Mouse (Mus musculus) neural tube, embryonic 14.5 days (tissue): ENCODE results near the gene Cyp17a1. TPM values are rescaled to one million over a fixed set of nuclear protein-coding genes. Genes with fewer than 3 reads are reported as not detected.

Experiments
- ATAC-seq: fragments of 200-750 bp; cut with Nextera tagmentation; 2 replicates; pipeline ENCODE4 v1.8.0; 2017; ENCODE audit warnings: low read depth, mild to moderate bottlenecking, moderate TSS enrichment, moderate library complexity
- H3K27ac ChIP-seq: fragments of 300-500 bp; sonication (generic); 2 replicates; pipeline ENCODE4 v1.5.1; 2014; ENCODE audit warnings: low read depth, mild to moderate bottlenecking, control low read depth, low read length, moderate library complexity, mixed read lengths
- H3K27me3 ChIP-seq: fragments of 300-500 bp; sonication (generic); 2 replicates; pipeline ENCODE4 v1.6.1; 2014; ENCODE audit warnings: low read length; ENCODE audit not compliant: control insufficient read depth, insufficient read depth
- H3K36me3 ChIP-seq: fragments of 300-500 bp; sonication (generic); 2 replicates; pipeline ENCODE4 v1.6.1; 2014; ENCODE audit warnings: low read length, mixed read lengths; ENCODE audit not compliant: control insufficient read depth, insufficient read depth
- H3K4me1 ChIP-seq: fragments of 300-500 bp; sonication (generic); 2 replicates; pipeline ENCODE4 v1.6.1; 2014; ENCODE audit warnings: low read length; ENCODE audit not compliant: control insufficient read depth, insufficient read depth
- H3K4me2 ChIP-seq: fragments of 300-500 bp; sonication (generic); 2 replicates; pipeline ENCODE4 v1.6.1; 2014; ENCODE audit warnings: mild to moderate bottlenecking, low read depth, low read length, control low read depth
- H3K4me3 ChIP-seq: fragments of 300-500 bp; sonication (generic); 2 replicates; pipeline ENCODE4 v1.5.1; 2014; ENCODE audit warnings: low read depth, low read length, control low read depth, mixed read lengths
- H3K9ac ChIP-seq: fragments of 300-500 bp; sonication (generic); replicated peaks from 2 replicates; pipeline ENCODE4 v1.6.1; 2014; ENCODE audit warnings: low read depth, mild to moderate bottlenecking, control low read depth, low read length, mixed read lengths
- H3K9me3 ChIP-seq: fragments of 300-500 bp; sonication (generic); 2 replicates; pipeline ENCODE4 v1.6.1; 2016; ENCODE audit warnings: low read length; ENCODE audit not compliant: control insufficient read depth
- WGBS: fragments of 180-500 bp; shearing (Covaris S2); extraction: QIAGEN DNeasy Blood & Tissue Kit; methylation state at CpG from one replicate; pipeline ENCODE4 v1.1.7; 2014; 5-methylcytosine and 5-hydroxymethylcytosine counted together
- polyA plus RNA-seq: library from polyadenylated mRNA; unstranded; fragments of >200 nt; fragmentation: Nextera tagmentation; extraction: Ambion mirVana; gene quantifications from 2 replicates; pipeline ENCODE4 v1.2.1, GENCODE M21; 2014

The Cyp17a1 gene
- polyA plus RNA-seq, 1 experiment from 2014 or later = 0.35 TPM

DNA sequence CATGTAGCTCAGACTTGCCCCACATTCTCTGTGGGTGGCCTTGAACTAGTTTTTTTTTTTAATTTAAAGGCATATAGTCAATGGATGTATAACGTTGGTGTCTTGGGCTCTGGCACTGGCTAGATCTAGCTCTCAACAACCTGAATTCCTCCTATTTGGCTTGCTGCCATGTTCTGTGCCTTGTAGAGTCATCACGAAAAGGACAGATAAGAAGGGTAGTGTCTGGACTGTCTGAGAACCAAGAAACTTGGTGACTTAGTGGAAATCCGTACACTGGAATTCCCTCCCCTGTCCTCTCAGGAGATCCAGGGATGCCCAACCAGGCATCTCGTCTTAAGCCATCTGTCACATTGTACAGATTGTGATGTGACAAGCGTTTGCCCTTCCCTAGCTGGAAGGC lies 19.8 kb downstream of the Cyp17a1 start:
- no peaks in the 10 kb centered on the region for H3K4me1 ChIP-seq
- H3K9me3 ChIP-seq = no peaks in the 10 kb centered on the region
- H3K4me2 ChIP-seq = no peak overlapping the region
- no peaks in the 10 kb centered on the region for H3K27me3 ChIP-seq
- no peak overlapping the region for H3K9ac ChIP-seq
- peaks cover 29% of the 10 kb centered on the region for H3K36me3 ChIP-seq
- no peak overlapping the region for H3K4me3 ChIP-seq
- no peak overlapping the region for H3K27ac ChIP-seq
- ATAC-seq = no peak
- WGBS = 83% methylated on average over 5 of the region's 5 CpGs

DNA sequence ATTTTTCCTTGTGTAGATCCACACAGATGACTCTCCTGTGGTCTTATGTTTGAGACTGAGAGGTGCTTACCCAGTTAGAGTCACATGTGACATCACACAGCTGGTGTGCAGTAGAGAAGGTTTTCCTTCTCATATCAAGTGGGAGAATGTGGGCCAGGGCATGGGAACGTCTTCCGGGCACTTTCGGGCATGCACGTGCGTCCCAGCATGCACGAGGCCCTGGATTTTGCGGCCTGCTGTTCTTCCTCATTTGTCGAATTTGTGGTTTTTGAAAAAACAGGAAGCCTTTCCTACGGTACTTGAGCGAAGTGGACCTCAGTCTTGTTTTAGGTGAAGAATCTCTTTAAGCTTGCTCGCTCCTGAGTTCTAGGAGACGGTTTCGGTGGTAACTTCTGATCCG lies 24.4 kb downstream of the Cyp17a1 start:
- Histone ChIP-seq H3K9ac (no peak overlapping the region), H3K4me2 (no peak overlapping the region), H3K36me3 (peaks cover 10% of the 10 kb centered on the region), H3K9me3 (no peaks in the 10 kb centered on the region), H3K27ac (no peak overlapping the region), H3K4me3 (no peak overlapping the region), H3K4me1 (peaks cover 11% of the 10 kb centered on the region), H3K27me3 (no peaks in the 10 kb centered on the region)
- 96% methylated on average over 14 of the region's 14 CpGs for whole genome bisulfite sequencing
- ATAC-seq = no peak

DNA sequence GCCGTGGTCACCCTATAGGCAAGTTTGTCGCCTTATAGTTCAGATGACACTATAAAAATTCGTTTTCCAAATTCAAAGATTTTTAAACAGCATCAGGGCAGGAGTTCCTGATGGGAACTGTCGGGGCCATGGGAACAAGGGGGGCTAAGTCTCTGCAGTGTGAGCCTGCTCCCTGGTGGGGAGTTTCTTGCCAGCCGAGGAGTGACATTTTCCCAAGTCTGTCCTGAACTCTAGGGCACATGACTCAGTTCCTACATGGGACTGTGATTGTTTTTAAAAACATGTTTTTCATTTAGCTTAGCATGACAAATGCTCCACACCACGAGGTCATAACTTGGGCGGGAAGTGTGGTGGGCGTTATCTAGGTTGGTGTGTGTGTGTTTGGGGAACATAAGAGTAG lies 25.1 kb downstream of the Cyp17a1 start:
- no peaks in the 10 kb centered on the region for H3K9me3 ChIP-seq
- 86% methylated on average over 8 of the region's 8 CpGs for WGBS

GRCm38 (mm10) chr19:46647254-46647653 lies 25.7 kb downstream of the Cyp17a1 start:
- Histone ChIP-seq H3K36me3 (0 out of 2 replicates have a peak, but pooled peaks cover under 1% of the 10 kb centered on the region), H3K27me3 (no peaks in the 10 kb centered on the region), H3K9me3 (no peaks in the 10 kb centered on the region), H3K9ac (no peak overlapping the region), H3K4me2 (no peak overlapping the region), H3K4me3 (no peak overlapping the region), H3K4me1 (peaks cover 18% of the 10 kb centered on the region), H3K27ac (no peak overlapping the region)
- WGBS = 79% methylated on average over 3 of the region's 3 CpGs
- ATAC-seq = no peak

More for the DNA sequence above, 25.1 kb downstream of the Cyp17a1 start:
- Histone ChIP-seq H3K4me3 (no peak overlapping the region), H3K27me3 (no peaks in the 10 kb centered on the region), H3K4me1 (peaks cover 13% of the 10 kb centered on the region), H3K9ac (no peak overlapping the region), H3K4me2 (no peak overlapping the region), H3K36me3 (peaks cover 3% of the 10 kb centered on the region; the same call in 1 of the 2 replicates), H3K27ac (no peak overlapping the region)
- ATAC-seq = no peak

DNA sequence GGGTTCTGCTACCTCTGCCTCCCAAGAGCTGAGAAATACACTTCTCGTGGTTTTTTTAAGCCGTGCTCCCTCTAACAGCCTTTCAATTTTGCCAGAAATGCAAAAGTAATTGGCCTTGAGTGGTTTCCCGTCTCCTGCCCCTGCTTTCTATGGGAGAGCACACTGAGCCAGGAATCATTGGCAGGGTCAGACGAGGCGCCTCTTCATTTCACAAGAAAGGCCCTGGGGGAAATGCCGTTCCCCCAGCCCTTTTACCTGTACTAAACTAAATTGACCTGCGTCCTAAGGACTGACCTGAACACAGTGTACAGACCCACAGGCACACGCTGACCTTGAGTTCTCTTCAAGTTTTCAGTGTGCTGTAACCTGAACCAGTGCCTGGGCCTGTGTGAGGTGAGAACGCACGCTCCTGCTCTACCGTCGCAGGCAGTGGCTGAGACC lies 26.9 kb downstream of the Cyp17a1 start:
- H3K4me2 ChIP-seq = no peak overlapping the region
- no peaks in the 10 kb centered on the region for H3K9me3 ChIP-seq
- H3K27ac ChIP-seq = no peak overlapping the region; the same call in 1 of the 2 replicates
- H3K4me3 ChIP-seq = no peak overlapping the region
- H3K36me3 ChIP-seq = no peaks in the 10 kb centered on the region
- H3K4me1 ChIP-seq = peaks cover 29% of the 10 kb centered on the region
- H3K27me3 ChIP-seq = no peaks in the 10 kb centered on the region
- no peak for ATAC-seq
- H3K9ac ChIP-seq = no peak overlapping the region
- 79% methylated on average over 12 of the region's 12 CpGs for whole genome bisulfite sequencing

DNA sequence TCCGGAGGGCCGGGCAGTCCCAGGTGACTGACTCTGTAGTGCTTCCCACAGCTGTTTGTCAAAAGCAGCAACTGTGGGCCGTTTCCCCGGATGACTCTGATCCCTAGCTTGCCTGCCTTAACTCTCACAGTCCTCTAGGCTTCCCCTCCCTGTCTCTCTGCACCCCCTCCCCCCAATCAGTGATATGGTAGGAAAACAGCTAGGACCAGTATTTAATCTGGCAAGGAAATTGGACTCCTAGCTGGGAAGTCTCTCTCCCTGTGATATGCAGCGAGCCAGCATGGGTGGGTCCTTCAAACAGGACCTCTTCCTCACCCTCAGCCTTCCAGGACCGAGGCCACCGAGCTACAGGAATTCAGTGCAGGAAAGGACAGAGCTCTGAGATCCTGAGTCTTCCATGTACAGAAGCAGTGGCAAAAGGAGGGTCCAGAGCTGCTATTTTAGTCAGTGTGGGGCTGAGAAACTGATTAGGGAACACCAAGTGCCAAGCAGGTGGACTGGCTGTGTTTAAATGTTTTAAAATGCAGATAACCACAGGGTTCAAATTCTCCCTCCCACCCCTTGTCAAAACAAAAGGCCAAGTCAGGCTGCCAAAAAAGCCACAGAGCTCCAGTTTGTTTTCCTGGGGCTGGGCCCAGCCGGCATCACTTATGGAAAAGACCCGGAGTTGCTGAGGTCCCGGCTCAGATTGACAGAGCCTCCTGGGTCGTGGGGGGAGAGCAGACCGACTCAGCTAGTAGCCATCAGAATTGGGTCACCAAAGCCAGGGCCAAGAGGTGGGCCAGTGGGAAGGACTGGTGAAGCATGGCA lies 28.0 kb downstream of the Cyp17a1 start:
- Histone ChIP-seq H3K4me1 (peaks cover 29% of the 10 kb centered on the region), H3K4me2 (no peak overlapping the region), H3K9ac (no peak overlapping the region), H3K27me3 (no peaks in the 10 kb centered on the region), H3K27ac (peak overlapping the region; percentile 35; the same call in 1 of the 2 replicates), H3K36me3 (no peaks in the 10 kb centered on the region), H3K9me3 (no peaks in the 10 kb centered on the region), H3K4me3 (no peak overlapping the region)
- 46% methylated on average over 12 of the region's 12 CpGs for WGBS
- ATAC-seq = no peak

GRCm38 (mm10) chr19:46644343-46644792 lies 28.6 kb downstream of the Cyp17a1 start:
- no peaks in the 10 kb centered on the region for H3K27me3 ChIP-seq
- H3K4me3 ChIP-seq = no peak overlapping the region
- peaks cover 29% of the 10 kb centered on the region for H3K4me1 ChIP-seq
- H3K9ac ChIP-seq = no peak overlapping the region
- no peak overlapping the region for H3K4me2 ChIP-seq
- 81% methylated on average over 10 of the region's 10 CpGs for WGBS
- H3K9me3 ChIP-seq = no peaks in the 10 kb centered on the region
- peak overlapping the region; percentile 35; the same call in 1 of the 2 replicates for H3K27ac ChIP-seq
- ATAC-seq = no peak
- no peaks in the 10 kb centered on the region for H3K36me3 ChIP-seq

- no peak overlapping the region for H3K4me2 ChIP-seq
- 78% methylated on average over 5 of the region's 5 CpGs for WGBS
- no peaks in the 10 kb centered on the region for H3K27me3 ChIP-seq
- no peak overlapping the region for H3K9ac ChIP-seq
- H3K9me3 ChIP-seq = no peaks in the 10 kb centered on the region
- peaks cover 29% of the 10 kb centered on the region for H3K4me1 ChIP-seq
- no peaks in the 10 kb centered on the region for H3K36me3 ChIP-seq
- ATAC-seq = no peak
- H3K4me3 ChIP-seq = no peak overlapping the region
- H3K27ac ChIP-seq = no peak overlapping the region
These were observed 29.7 kb downstream of the Cyp17a1 start for GRCm38 (mm10) chr19:46643236-46643635.

DNA sequence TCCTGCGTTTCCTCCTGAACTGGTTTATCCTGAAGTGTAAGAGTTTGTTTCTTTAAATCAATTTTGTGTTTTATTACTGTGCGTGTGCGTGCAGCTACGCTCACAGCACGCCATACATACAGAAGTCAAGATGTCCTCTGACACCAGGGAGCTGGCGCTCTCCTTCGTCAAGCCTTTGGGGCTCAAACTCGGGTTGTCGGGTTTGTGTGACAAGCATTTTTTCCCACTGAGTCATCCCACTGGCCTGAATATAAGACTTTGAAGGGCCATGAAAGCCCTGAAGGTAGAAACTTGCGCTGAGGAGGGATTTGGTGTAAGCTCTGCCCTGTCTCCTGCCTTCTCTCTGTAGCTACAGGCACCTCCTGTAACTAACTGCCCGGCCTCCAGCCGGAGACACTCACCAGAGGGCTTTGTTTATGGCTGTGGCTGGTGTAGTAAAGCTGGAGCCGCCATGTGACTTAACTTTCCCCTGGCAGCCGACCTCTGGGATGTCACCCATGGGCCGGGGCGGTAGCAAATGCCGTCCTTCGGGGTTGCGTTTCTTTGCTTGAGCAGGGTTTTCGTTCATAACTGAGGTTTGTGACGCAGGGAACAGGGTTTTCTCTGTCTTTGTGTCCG lies 30.7 kb downstream of the Cyp17a1 start:
- Histone ChIP-seq H3K9ac (no peak overlapping the region), H3K4me1 (peaks cover 29% of the 10 kb centered on the region), H3K9me3 (no peaks in the 10 kb centered on the region), H3K27ac (peak overlapping the region; percentile 48; the same call in 1 of the 2 replicates), H3K36me3 (no peaks in the 10 kb centered on the region), H3K27me3 (no peaks in the 10 kb centered on the region), H3K4me2 (no peak overlapping the region), H3K4me3 (no peak overlapping the region)
- WGBS = 56% methylated on average over 22 of the region's 22 CpGs
- no peak for ATAC-seq
